Mouse (Mus musculus) midbrain, embryonic 11.5 days (tissue): Measurements from ENCODE around the gene Mrm1. TPM values are rescaled to one million over a fixed set of nuclear protein-coding genes. Genes with fewer than 3 reads are reported as not detected.

Experiments
- ATAC-seq: fragments of 200-750 bp; cut with Nextera tagmentation; 2 replicates; pipeline ENCODE4 v1.8.0; 2017; ENCODE audit warnings: moderate TSS enrichment, moderate library complexity; ENCODE audit not compliant: low FRiP score
- DNase-seq: peaks from one replicate; pipeline ENCODE4 v3.0.0; 2015; ENCODE audit warnings: low spot score; ENCODE audit errors: missing footprints
- H3K27ac ChIP-seq: fragments of 300-500 bp; sonication (generic); 2 replicates; pipeline ENCODE4 v1.5.1; 2014; ENCODE audit warnings: low read depth, low read length
- H3K27me3 ChIP-seq: fragments of 300-500 bp; sonication (generic); 2 replicates; pipeline ENCODE4 v1.6.1; 2014; ENCODE audit warnings: mild to moderate bottlenecking, low read length, moderate library complexity, mixed read lengths; ENCODE audit not compliant: control insufficient read depth, insufficient read depth
- H3K36me3 ChIP-seq: fragments of 300-500 bp; sonication (generic); 2 replicates; pipeline ENCODE4 v1.6.1; 2014; ENCODE audit warnings: mild to moderate bottlenecking, low read length, moderate library complexity, mixed read lengths; ENCODE audit not compliant: control insufficient read depth, insufficient read depth
- H3K4me1 ChIP-seq: fragments of 300-500 bp; sonication (generic); 2 replicates; pipeline ENCODE4 v1.6.1; 2014; ENCODE audit warnings: low read length; ENCODE audit not compliant: control insufficient read depth, insufficient read depth
- H3K4me2 ChIP-seq: fragments of 300-500 bp; sonication (generic); 2 replicates; pipeline ENCODE4 v1.6.1; 2014; ENCODE audit warnings: mild to moderate bottlenecking, moderate library complexity
- H3K4me3 ChIP-seq: fragments of 300-500 bp; sonication (generic); 2 replicates; pipeline ENCODE4 v1.5.1; 2014; ENCODE audit warnings: low read depth, low read length
- H3K9ac ChIP-seq: fragments of 300-500 bp; sonication (generic); 2 replicates; pipeline ENCODE4 v1.6.1; 2014; ENCODE audit warnings: low read length
- H3K9me3 ChIP-seq: fragments of 300-500 bp; sonication (generic); 2 replicates; pipeline ENCODE4 v1.6.1; 2016; ENCODE audit warnings: low read length; ENCODE audit not compliant: control insufficient read depth
- WGBS: fragments of 180-500 bp; shearing (Covaris S2); extraction: QIAGEN DNeasy Blood & Tissue Kit; methylation state at CpG from one replicate; pipeline ENCODE4 v1.1.7; 2014; 5-methylcytosine and 5-hydroxymethylcytosine counted together
- polyA plus RNA-seq: library from polyadenylated mRNA; unstranded; fragments of >200 nt; fragmentation: Nextera tagmentation; extraction: Ambion mirVana; gene quantifications from 2 replicates; pipeline ENCODE4 v1.2.1, GENCODE M21; 2014

The Mrm1 gene
- polyA plus RNA-seq, 1 experiment from 2014 or later, result 11.4 TPM

DNA sequence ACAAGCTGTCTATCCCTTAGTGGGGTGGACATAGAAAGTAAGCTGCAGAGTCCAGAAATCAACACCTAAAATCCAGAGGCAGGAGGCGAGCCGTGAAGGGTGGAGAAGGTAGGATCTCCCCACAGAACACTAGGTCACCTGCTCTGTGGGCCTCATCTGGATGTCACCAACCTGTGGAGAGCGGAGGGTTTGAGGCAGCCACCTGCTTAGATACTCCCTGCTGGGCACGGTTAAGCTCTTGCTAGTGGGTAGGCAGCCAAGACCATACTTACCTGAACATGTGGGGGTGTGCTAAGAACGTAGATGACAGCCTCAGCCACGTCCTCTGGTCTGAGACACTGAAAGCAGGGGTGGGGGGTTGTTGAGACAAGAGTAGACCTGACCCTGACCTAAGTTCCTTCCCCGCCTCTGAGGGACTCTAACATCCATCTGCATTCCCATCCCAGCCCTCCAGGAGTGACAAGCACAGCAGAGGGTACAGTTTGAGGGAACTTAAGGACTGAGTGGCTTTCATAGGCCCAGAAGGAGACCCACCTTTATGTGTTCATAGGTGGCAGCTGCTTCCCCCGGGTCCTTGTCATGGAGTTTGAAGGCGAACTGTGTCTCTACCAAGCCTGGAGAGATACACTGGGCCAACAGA is 1.9 kb upstream of the Mrm1 start:
- Histone ChIP-seq H3K27me3 (no peaks in the 10 kb centered on the region), H3K4me3 (no peak overlapping the region), H3K9me3 (no peaks in the 10 kb centered on the region), H3K36me3 (no peaks in the 10 kb centered on the region), H3K4me2 (no peak overlapping the region), H3K9ac (no peak overlapping the region), H3K4me1 (peaks cover 13% of the 10 kb centered on the region), H3K27ac (no peak overlapping the region)
- no peak for ATAC-seq
- DNase-seq, result no peak
- WGBS, result 78% methylated on average over 9 of the region's 9 CpGs

- H3K27ac ChIP-seq, result 0 out of 2 replicates have a peak overlapping the region, but pooled peaks have one; percentile 6
- no peaks in the 10 kb centered on the region for H3K9me3 ChIP-seq
- peak; percentile 94 for DNase-seq
- H3K4me1 ChIP-seq, result peaks cover 13% of the 10 kb centered on the region
- under 1% methylated on average over 39 of the region's 39 CpGs for WGBS
- no peaks in the 10 kb centered on the region for H3K27me3 ChIP-seq
- H3K36me3 ChIP-seq, result no peaks in the 10 kb centered on the region
- peak overlapping the region; percentile 99 for H3K4me2 ChIP-seq
- H3K9ac ChIP-seq, result peak overlapping the region; percentile 73
- ATAC-seq, result peak; percentile 43; the same call in 1 of the 2 replicates
- H3K4me3 ChIP-seq, result peak overlapping the region; percentile 64
These were observed 992 bp downstream of the Mrm1 start for GRCm38 (mm10) chr11:84818085-84818960.

GRCm38 (mm10) chr11:84817362-84817761 is 2.0 kb downstream of the Mrm1 start:
- Histone ChIP-seq H3K4me2 (no peak overlapping the region), H3K27me3 (no peaks in the 10 kb centered on the region), H3K27ac (no peak overlapping the region), H3K36me3 (no peaks in the 10 kb centered on the region), H3K9me3 (no peaks in the 10 kb centered on the region), H3K9ac (no peak overlapping the region), H3K4me1 (peaks cover 13% of the 10 kb centered on the region), H3K4me3 (no peak overlapping the region)
- no peak for DNase-seq
- ATAC-seq, result no peak
- 83% methylated on average over 6 of the region's 6 CpGs for WGBS

- Histone ChIP-seq H3K4me1 (peaks cover 9% of the 10 kb centered on the region), H3K9me3 (no peaks in the 10 kb centered on the region), H3K4me2 (no peak overlapping the region), H3K9ac (no peak overlapping the region), H3K4me3 (no peak overlapping the region), H3K36me3 (no peaks in the 10 kb centered on the region), H3K27me3 (no peaks in the 10 kb centered on the region), H3K27ac (no peak overlapping the region)
- 57% methylated on average over 13 of the region's 13 CpGs for WGBS
- peak; percentile 100 for DNase-seq
- peak; percentile 45 for ATAC-seq
These were observed 5.4 kb downstream of the Mrm1 start for GRCm38 (mm10) chr11:84813724-84814510.

DNA sequence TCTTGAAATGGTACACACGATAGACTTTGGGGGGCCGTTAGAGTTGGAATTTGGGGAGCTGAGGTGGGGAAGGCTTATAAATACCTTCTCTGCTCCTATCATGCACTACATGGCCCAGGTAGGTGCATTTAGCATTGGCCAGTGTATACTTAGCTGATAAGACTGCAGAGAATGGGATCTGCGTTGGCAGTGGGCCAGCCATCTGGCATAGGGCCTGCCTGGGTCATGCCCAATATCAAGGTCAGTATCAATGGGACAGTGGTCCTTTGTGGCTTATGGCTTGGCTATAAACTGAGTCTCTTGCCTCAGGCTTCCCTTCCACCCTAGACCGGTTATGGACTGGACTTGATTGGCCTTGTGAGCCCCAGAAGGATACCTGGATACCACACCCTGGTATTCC is 14.9 kb downstream of the Mrm1 start:
- 91% methylated on average over 4 of the region's 4 CpGs for WGBS
- no peak for DNase-seq
- no peak for ATAC-seq
- no peak overlapping the region for H3K4me3 ChIP-seq
- no peaks in the 10 kb centered on the region for H3K27me3 ChIP-seq
- no peaks in the 10 kb centered on the region for H3K9me3 ChIP-seq
- H3K36me3 ChIP-seq, result no peaks in the 10 kb centered on the region
- no peak overlapping the region for H3K9ac ChIP-seq
- H3K4me2 ChIP-seq, result no peak overlapping the region
- no peak overlapping the region for H3K27ac ChIP-seq
- H3K4me1 ChIP-seq, result no peaks in the 10 kb centered on the region

GRCm38 (mm10) chr11:84797627-84798353 is 21.5 kb downstream of the Mrm1 start:
- Histone ChIP-seq H3K4me2 (no peak overlapping the region), H3K4me3 (no peak overlapping the region), H3K9me3 (no peaks in the 10 kb centered on the region), H3K4me1 (0 out of 2 replicates have a peak, but pooled peaks cover 4% of the 10 kb centered on the region), H3K27me3 (no peaks in the 10 kb centered on the region; the same call in 1 of the 2 replicates), H3K27ac (no peak overlapping the region), H3K9ac (no peak overlapping the region), H3K36me3 (no peaks in the 10 kb centered on the region)
- DNase-seq (peak; percentile 99), ATAC-seq (peak; percentile 49; the same call in 1 of the 2 replicates)
- WGBS, result 22% methylated on average over 21 of the region's 21 CpGs

- ATAC-seq (no peak), DNase-seq (no peak)
- Histone ChIP-seq H3K36me3 (no peaks in the 10 kb centered on the region), H3K4me1 (0 out of 2 replicates have a peak, but pooled peaks cover 4% of the 10 kb centered on the region), H3K9me3 (no peaks in the 10 kb centered on the region), H3K27ac (no peak overlapping the region), H3K4me3 (no peak overlapping the region), H3K4me2 (no peak overlapping the region), H3K27me3 (no peaks in the 10 kb centered on the region; the same call in 1 of the 2 replicates), H3K9ac (no peak overlapping the region)
- 28% methylated on average over 10 of the region's 10 CpGs for WGBS
These were observed 22.3 kb downstream of the Mrm1 start for GRCm38 (mm10) chr11:84797026-84797425.

GRCm38 (mm10) chr11:84794496-84795113 is 24.7 kb downstream of the Mrm1 start:
- Histone ChIP-seq H3K27ac (no peak overlapping the region), H3K4me3 (no peak overlapping the region), H3K36me3 (no peaks in the 10 kb centered on the region)

More at GRCm38 (mm10) chr11:84794496-84795113, 24.7 kb downstream of the Mrm1 start:
- peak; percentile 99 for DNase-seq
- Histone ChIP-seq H3K27me3 (no peaks in the 10 kb centered on the region; the same call in 1 of the 2 replicates), H3K4me1 (peaks cover 4% of the 10 kb centered on the region; the same call in 1 of the 2 replicates), H3K9ac (0 out of 2 replicates have a peak overlapping the region, but pooled peaks have one; percentile 15), H3K4me2 (peak overlapping the region; percentile 16; the same call in 1 of the 2 replicates), H3K9me3 (no peaks in the 10 kb centered on the region)
- 10% methylated on average over 17 of the region's 17 CpGs for WGBS
- ATAC-seq, result peak; percentile 87
